In genomic region chr4:124894508-124895428, GRCm38 (mm10) we compare ENCODE assay signal across 8 mouse cellular contexts. TPM values are rescaled to one million over a fixed set of nuclear protein-coding genes. Genes with fewer than 3 reads are reported as not detected.
DNase-seq lines count a peak whose midpoint lies in the region; ATAC-seq and TF ChIP-seq lines count a peak whose summit lies in the region.

No protein-coding gene starts in this region.

- no peak for TF ChIP-seq EP300 in liver, embryonic 14.5 days (IDR thresholded peaks at IDR 0.05; ENCODE audit: low read depth)

- H3K4me1 ChIP-seq in lung, embryonic 15.5 days: peaks cover 3% of the 10 kb centered on the region; the same call in 1 of the 2 replicates
- peaks cover 39% of the 10 kb centered on the region for H3K4me1 ChIP-seq in hindbrain, embryonic 12.5 days
- H3K4me1 ChIP-seq in liver, embryonic 14.5 days (replicated peaks; ENCODE audit: control insufficient read depth in 2 of 2, insufficient read depth in 2 of 2, low read length in 1 of 2): peaks cover 2% of the 10 kb centered on the region in 2 experiments; a peak in 1 of 4 replicates

- H3K4me3 ChIP-seq in lung, embryonic 15.5 days: peak overlapping the region; percentile 33
- H3K4me3 ChIP-seq in hindbrain, embryonic 12.5 days: peak overlapping the region; percentile 50
- H3K4me3 ChIP-seq in liver, embryonic 14.5 days (ENCODE audit: insufficient read depth in 1 of 2, low read depth in 2 of 2, low read length in 2 of 2): 0 out of 4 replicates have a peak overlapping the region, but pooled peaks of 1 of the 2 experiments have one; percentile 21

- H3K36me3 ChIP-seq in lung, embryonic 15.5 days: no peaks in the 10 kb centered on the region
- H3K36me3 ChIP-seq in hindbrain, embryonic 12.5 days: no peaks in the 10 kb centered on the region
- no peaks in the 10 kb centered on the region for H3K36me3 ChIP-seq in liver, embryonic 14.5 days (replicated peaks; ENCODE audit: control insufficient read depth, insufficient read depth, low read depth)

- DNase-seq in lung, postnatal 14 days: no peak
- peak; percentile 85 to 89 for DNase-seq in cerebellum, postnatal 25 days
- DNase-seq in liver, embryonic 14.5 days (ENCODE audit: low read depth in 3 of 3, low spot score in 3 of 3): no peak
- peak; percentile 58 to 70 for DNase-seq in right cerebral cortex, postnatal 36 days (ENCODE audit: low spot score in 2 of 2)
- no peak for DNase-seq in urinary bladder, adult 2 months (ENCODE audit: low spot score)
- DNase-seq in ovary, postnatal 14 days (ENCODE audit: low spot score): no peak

- H3K9me3 ChIP-seq in lung, embryonic 15.5 days: no peaks in the 10 kb centered on the region
- no peaks in the 10 kb centered on the region for H3K9me3 ChIP-seq in hindbrain, embryonic 12.5 days (replicated peaks)
- no peaks in the 10 kb centered on the region for H3K9me3 ChIP-seq in liver, embryonic 14.5 days (ENCODE audit: control insufficient read depth, low read length)

- no peak for ATAC-seq in lung, embryonic 15.5 days (ENCODE audit: borderline replicate concordance, extremely low read depth, low FRiP score, low TSS enrichment)
- ATAC-seq in hindbrain, embryonic 12.5 days (ENCODE audit: low FRiP score): peak; percentile 62
- no peak for ATAC-seq in liver, embryonic 14.5 days (ENCODE audit: insufficient read depth)

- H3K9ac ChIP-seq in lung, embryonic 15.5 days: no peak overlapping the region
- H3K9ac ChIP-seq in hindbrain, embryonic 12.5 days: peak overlapping the region; percentile 54
- no peak overlapping the region for H3K9ac ChIP-seq in liver, embryonic 14.5 days (replicated peaks)

- TF ChIP-seq CTCF in liver, embryonic 14.5 days (IDR thresholded peaks at IDR 0.05; ENCODE audit: low read depth): no peak

- H3K27ac ChIP-seq in lung, embryonic 15.5 days: no peak overlapping the region
- no peak overlapping the region for H3K27ac ChIP-seq in hindbrain, embryonic 12.5 days
- no peak overlapping the region for H3K27ac ChIP-seq in liver, embryonic 14.5 days

- peaks cover 67% of the 10 kb centered on the region for H3K27me3 ChIP-seq in lung, embryonic 15.5 days
- H3K27me3 ChIP-seq in hindbrain, embryonic 12.5 days: peaks cover 75% of the 10 kb centered on the region
- H3K27me3 ChIP-seq in liver, embryonic 14.5 days (ENCODE audit: control insufficient read depth, insufficient read depth, low read length): peaks cover 37% of the 10 kb centered on the region

- WGBS in lung, embryonic 15.5 days: 2% methylated on average over 83 of the region's 83 CpGs
- WGBS in hindbrain, embryonic 12.5 days: 1% methylated on average over 78 of the region's 83 CpGs
- WGBS in liver, embryonic 14.5 days (ENCODE audit: insufficient replicate concordance): 3% methylated on average over 79 of the region's 83 CpGs

- H3K4me2 ChIP-seq in lung, embryonic 15.5 days: peak overlapping the region; percentile 56
- peak overlapping the region; percentile 84 for H3K4me2 ChIP-seq in hindbrain, embryonic 12.5 days (replicated peaks)
- peak overlapping the region; percentile 35 for H3K4me2 ChIP-seq in liver, embryonic 14.5 days (ENCODE audit: low read depth)

RNA-seq across cellular contexts. Expression of gene Epha10, which starts 14.1 kb away (rescaled TPM):
- not detected in 2 replicates for polyA plus RNA-seq in lung, embryonic 15.5 days (2015; fragmentation: Nextera tagmentation; extraction: Ambion mirVana)
- 6.8 and 7.5 TPM in 2 replicates for polyA plus RNA-seq in hindbrain, embryonic 12.5 days (2016; fragmentation: Nextera tagmentation; extraction: Ambion mirVana)
- polyA plus RNA-seq in liver, embryonic 14.5 days (2012; rRNA removed): not detected in 2 replicates
- not detected in 2 replicates for polyA plus RNA-seq in liver, embryonic 14.5 days (2014; fragmentation: Nextera tagmentation; extraction: Ambion mirVana)
- not detected in 2 replicates for polyA plus RNA-seq in urinary bladder, adult 2 months (2012; rRNA removed)

RNA-seq across cellular contexts. Expression of gene Maneal, which starts 32.8 kb away (rescaled TPM):
- polyA plus RNA-seq in lung, embryonic 15.5 days (2015; fragmentation: Nextera tagmentation; extraction: Ambion mirVana): 0.42 and 0.59 TPM in 2 replicates
- 4.4 and 7.3 TPM in 2 replicates for polyA plus RNA-seq in hindbrain, embryonic 12.5 days (2016; fragmentation: Nextera tagmentation; extraction: Ambion mirVana)
- polyA plus RNA-seq in liver, embryonic 14.5 days (2012; rRNA removed): 0.06 and 0.08 TPM in 2 replicates
- polyA plus RNA-seq in liver, embryonic 14.5 days (2014; fragmentation: Nextera tagmentation; extraction: Ambion mirVana): 0.06 TPM in 1 of 2 replicates, not detected in the other
- 0.65 and 0.76 TPM in 2 replicates for polyA plus RNA-seq in urinary bladder, adult 2 months (2012; rRNA removed)

RNA-seq across cellular contexts. Expression of gene 9930104L06Rik, which starts 42.1 kb away (rescaled TPM):
- polyA plus RNA-seq in lung, embryonic 15.5 days (2015; fragmentation: Nextera tagmentation; extraction: Ambion mirVana): 11.9 and 13.1 TPM in 2 replicates
- 16.7 and 18.1 TPM in 2 replicates for polyA plus RNA-seq in hindbrain, embryonic 12.5 days (2016; fragmentation: Nextera tagmentation; extraction: Ambion mirVana)
- polyA plus RNA-seq in liver, embryonic 14.5 days (2012; rRNA removed): 5.8 and 5.9 TPM in 2 replicates
- 0.94 and 1.5 TPM in 2 replicates for polyA plus RNA-seq in liver, embryonic 14.5 days (2014; fragmentation: Nextera tagmentation; extraction: Ambion mirVana)
- 17.4 and 17.8 TPM in 2 replicates for polyA plus RNA-seq in urinary bladder, adult 2 months (2012; rRNA removed)

RNA-seq across cellular contexts. Expression of gene 1110065P20Rik, which starts 43.8 kb away (rescaled TPM):
- polyA plus RNA-seq in lung, embryonic 15.5 days (2015; fragmentation: Nextera tagmentation; extraction: Ambion mirVana): 58.2 and 59.0 TPM in 2 replicates
- polyA plus RNA-seq in hindbrain, embryonic 12.5 days (2016; fragmentation: Nextera tagmentation; extraction: Ambion mirVana): 77.6 and 84.0 TPM in 2 replicates
- 10.6 and 11.9 TPM in 2 replicates for polyA plus RNA-seq in liver, embryonic 14.5 days (2012; rRNA removed)
- 15.2 and 15.4 TPM in 2 replicates for polyA plus RNA-seq in liver, embryonic 14.5 days (2014; fragmentation: Nextera tagmentation; extraction: Ambion mirVana)
- 32.4 and 37.5 TPM in 2 replicates for polyA plus RNA-seq in urinary bladder, adult 2 months (2012; rRNA removed)

RNA-seq across cellular contexts. Expression of gene Yrdc, which starts 44.3 kb away (rescaled TPM):
- polyA plus RNA-seq in lung, embryonic 15.5 days (2015; fragmentation: Nextera tagmentation; extraction: Ambion mirVana): 36.1 and 40.5 TPM in 2 replicates
- 44.4 and 48.5 TPM in 2 replicates for polyA plus RNA-seq in hindbrain, embryonic 12.5 days (2016; fragmentation: Nextera tagmentation; extraction: Ambion mirVana)
- polyA plus RNA-seq in liver, embryonic 14.5 days (2012; rRNA removed): 19.0 and 20.9 TPM in 2 replicates
- 21.7 and 21.9 TPM in 2 replicates for polyA plus RNA-seq in liver, embryonic 14.5 days (2014; fragmentation: Nextera tagmentation; extraction: Ambion mirVana)
- polyA plus RNA-seq in urinary bladder, adult 2 months (2012; rRNA removed): 32.5 and 47.3 TPM in 2 replicates

Comparison
In these comparisons a context has a peak if more than half of its experiments do, and no peak if none do; other contexts are left out.
1. DNase-seq: peak in cerebellum, postnatal 25 days (2 of 2) and right cerebral cortex, postnatal 36 days (2 of 2); none in lung, postnatal 14 days (single experiment), liver, embryonic 14.5 days (0 of 3), urinary bladder, adult 2 months (single experiment) and ovary, postnatal 14 days (single experiment).
2. Peak in every context shown above with its lines, with median percentiles within 50 percentile points of each other: H3K4me2 ChIP-seq.